Mouse (Mus musculus) CD4-positive, CD25-positive, alpha-beta regulatory T cell, adult 2 months (primary cell): ENCODE measurements around the gene Trib2.

Experiments used
- DNase-seq: peaks from one replicate; pipeline ENCODE4 v3.0.0-alpha.2; 2012; ENCODE audit warnings: low read depth, low spot score

Trib2 gene

DNA sequence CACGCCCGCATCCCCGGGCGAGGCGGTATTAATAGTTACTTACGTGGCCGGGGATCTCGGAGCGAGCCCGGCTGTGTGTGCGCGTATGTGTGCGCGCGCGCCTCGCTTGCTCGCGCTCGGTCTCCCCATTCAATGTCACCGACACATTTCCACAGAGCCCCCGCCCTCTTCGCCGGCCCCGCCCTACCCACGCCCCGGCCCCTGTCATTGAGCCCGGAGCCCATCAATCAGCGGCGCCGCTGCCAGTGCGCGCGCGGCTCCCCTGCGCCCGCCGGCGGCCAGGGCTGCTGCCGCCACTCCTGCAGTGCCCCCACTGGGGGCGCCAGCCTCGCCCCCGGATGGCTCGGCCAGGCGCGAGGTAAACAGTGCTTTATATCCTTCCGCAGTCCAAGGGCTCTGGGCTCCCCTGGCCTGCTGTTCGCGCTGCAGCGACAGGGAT, at the start of gene Trib2:
Gene Trib2, minus strand, starts transcription at position 183 of the 439 bp plus-strand sequence.
- DNase-seq: peak; percentile 98

DNA sequence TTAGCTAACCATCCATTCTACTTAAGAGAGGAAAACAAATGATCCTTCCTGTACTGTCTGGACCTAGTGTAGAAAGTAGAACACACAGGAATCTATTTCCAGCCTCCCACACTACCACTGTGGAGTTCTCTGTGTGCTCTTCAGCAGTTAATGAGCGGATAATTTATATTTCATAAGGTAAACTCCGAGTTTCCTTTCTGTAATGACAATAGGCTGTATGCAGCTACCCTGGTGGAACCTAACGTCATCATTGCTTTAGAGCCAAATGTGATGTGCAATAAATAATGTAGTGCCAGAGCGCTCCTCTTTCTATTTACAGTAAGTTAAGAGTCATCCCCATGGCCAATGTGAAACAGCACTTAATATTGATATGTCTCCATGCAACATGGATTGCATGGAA, 41.3 kb upstream of the Trib2 start:
- no peak for DNase-seq

DNA sequence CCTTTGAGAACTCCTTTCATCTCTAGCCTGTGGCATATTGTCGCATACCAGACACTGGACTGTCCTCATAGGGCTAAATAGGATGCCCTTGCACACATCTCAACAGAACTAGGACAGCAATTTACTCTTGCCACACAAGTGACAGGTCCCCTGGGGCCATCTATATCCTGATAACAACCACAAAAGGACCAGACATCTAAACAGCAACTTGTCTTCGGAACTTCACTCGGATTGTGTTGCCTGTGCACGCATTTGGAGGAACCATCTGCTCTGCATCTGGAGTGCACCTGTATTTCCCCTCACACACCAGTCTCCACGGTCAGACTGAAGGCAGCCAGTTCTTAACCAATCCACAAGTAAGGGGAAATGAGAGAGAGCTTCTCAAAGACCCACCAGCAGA, 39.2 kb upstream of the Trib2 start:
- no peak for DNase-seq

DNA sequence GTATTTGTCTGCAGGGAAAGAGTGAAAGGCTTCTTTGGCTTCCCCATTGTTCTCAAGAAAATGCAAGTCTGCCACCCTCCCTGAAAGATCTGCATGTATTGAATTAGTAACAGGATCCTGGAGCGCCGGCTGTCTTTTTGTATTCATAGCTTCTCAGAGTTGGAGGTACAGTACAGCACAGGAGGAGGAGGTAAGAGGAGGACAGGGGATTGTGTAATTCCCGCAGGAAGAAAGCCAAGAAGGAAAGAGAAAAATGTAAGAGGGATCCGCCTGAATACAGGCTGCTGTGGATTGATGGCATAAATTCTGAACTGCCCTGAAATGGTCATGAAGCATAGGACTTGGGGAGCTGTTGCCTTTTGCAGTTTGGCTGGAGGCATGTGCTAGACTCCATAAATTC, 36.1 kb upstream of the Trib2 start:
- no peak for DNase-seq

DNA sequence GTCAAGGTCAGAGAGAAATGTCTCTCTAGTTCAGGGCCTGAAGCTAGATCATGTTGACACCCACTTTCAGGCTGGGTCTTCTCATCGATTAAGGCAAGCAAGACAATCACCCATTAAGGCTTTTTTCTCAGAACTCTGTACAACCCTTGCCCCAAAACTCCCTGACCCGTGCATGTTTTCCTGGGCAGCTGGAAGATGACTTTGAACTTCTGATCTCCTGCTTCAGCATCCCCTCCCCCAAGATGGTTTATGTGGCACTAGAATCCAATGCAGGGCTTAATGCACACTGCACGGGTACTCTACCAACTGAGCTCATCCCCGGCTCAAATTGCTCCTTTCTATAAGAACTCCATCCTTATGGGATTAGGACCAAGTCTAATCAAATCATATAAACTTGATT, 35.3 kb upstream of the Trib2 start:
- DNase-seq: no peak

DNA sequence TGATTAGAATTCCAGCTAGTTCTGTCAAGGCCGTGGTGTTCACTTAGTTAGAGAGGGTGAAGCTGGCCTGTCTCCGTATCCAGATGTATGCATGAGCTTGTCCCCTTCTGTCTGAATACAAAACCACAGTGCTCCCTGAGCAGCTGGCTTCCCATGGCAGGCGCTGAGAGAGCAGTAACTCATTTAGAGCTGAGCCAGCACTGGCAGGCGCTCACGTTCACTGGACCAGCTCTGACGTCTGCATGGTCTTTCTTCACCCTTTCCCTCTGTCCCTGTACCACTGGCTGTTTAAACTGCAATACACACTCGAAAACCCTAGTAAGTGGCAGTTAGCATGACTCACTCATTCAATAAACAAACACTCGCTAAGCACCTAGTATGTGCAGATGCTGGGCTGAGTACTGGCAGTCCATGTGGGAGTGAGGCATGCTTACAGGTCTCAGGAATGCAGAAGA, 33.7 kb upstream of the Trib2 start:
- no peak for DNase-seq

DNA sequence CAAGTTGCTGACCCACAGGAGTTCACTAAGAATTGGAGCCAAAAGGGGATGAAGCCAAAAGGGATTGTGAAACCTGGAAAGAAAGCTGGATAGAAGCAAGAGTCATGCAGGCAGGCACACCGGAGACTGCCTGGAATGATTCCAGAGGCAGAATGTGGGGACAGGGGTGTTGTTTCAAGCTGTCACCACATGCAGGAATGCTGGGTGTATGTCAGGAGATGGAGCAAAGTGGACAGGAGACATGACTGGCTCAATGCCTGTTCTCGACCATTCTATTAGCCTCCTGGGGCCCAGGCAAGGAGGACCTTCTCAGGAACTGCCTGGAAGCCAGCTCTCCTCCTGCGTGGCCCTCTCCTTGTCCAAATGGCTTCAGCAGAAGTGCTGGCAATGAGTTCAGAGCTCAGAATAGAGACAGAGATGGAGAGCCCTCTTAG, 33.2 kb upstream of the Trib2 start:
- DNase-seq: no peak

DNA sequence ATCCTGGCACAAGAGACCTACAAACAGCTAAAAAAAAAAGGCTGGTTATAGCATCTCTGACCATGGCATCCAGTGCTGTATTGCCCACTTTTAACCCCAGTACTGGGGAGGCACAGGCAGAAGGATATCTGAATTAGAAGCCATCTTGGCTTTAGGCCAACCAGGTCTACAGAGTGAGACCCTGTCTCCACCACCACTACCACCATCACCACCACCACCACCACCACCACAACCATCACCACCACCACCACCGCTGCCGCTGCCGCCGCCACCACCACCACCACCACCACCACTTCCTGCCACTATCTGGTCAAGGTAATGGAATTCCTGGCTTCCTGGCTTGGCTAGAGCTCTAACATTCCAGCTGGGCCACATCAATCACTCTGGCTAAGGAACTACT, 31.7 kb upstream of the Trib2 start:
- DNase-seq: no peak

DNA sequence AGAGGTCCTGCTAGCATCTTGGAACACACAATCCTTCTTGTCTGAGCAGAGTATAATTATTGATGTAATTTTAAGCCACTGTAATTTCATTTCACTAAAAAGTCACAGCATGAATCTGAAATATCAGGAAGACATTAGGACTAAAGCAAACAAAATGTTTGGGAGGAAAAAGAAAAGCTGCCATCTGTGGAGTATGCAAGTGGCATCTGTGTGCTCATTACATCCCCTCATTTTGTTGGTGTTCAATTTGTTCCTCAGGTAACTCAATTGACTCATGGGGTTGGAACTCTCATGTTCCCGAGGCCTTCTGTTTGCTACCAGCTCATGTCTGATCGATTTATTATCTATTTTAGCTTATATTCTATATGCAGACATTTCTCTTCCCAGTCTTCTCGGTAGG, 28.0 kb upstream of the Trib2 start:
- no peak for DNase-seq

DNA sequence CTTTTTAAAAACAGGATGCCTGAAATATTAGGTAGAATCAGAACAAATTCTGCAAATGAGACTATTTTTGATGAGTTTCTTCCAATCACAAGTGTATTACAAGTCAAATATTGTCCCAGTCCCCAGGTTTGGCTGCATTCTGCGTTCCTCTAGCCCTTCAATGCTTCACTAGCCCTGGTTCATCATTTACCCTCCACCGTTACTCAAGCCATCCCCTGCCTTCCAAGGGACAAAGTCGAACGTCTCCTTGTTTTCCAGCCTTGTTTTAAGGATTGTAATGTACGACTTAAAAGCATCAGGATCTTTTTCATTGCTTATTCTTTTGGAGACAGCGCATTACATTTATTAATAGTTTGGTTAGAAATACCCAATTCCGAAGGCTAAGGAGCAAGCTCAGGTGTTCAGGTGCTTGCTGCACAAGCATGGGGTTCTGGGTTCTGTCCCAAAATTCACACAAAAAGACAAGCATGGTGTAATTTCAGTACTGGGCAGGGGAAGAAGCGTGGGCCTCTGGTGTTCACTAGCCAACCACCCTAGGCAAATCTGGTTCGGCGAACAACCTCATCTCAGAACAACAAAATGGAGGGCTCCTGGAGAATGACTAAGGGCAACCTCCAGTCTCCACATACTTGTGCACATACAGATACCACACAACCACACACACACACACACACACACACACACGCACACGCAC, 24.3 kb upstream of the Trib2 start:
- no peak for DNase-seq

DNA sequence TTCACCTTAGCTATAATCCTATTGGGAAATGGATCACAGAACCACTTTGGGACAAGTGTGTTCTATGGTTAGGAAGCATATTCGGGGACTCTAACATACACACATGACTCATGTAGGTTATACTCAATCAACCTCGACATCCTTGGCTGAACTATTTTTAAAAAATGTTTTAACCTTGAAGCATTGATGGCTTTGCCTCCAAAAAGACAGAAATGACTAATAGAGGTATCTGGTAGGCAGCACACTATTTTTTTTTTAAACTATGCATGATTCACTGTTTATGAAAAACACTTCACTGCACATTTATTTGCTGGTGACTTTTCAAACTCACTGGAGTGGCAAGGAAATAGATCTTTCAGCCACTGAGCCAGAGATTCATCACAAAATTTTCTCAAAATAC, 21.5 kb upstream of the Trib2 start:
- no peak for DNase-seq

DNA sequence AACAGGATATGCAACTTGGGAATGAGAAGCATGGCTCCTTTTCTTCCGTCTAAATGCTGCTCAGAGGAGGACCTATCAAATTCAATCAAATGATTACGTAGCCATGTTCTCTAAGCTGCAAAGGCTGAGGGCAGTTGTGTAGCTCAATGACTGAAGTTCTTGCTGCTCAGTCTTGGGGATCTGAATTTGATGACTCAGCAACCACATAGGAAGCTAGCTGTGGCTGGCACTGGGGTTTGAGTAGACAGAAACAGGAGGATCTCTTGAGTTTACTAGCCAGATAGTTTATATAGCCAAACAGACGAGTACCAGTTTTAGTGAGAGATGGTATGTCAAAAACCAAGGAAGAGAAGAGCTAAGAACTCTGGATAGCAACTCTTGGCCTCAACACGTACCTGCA, 20.8 kb upstream of the Trib2 start:
- no peak for DNase-seq

DNA sequence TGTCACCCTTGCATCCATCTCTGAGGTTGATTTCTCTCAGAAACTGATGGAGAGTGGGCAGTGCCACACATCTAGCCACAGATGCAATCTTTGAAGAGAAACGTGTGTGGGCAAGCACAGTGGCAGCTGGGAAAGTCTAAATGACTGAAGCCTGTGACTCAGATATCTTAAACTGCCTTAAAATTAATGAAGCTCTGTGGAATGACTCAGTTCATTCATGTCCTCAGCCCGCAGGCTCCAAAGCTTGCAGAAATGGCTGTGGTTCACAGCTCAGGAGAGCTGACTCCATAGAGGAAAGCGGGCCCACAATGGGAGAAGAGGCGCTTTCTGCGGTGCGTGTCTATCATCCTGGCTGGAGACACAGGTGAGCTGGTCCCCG, 15.9 kb upstream of the Trib2 start:
- DNase-seq: no peak

DNA sequence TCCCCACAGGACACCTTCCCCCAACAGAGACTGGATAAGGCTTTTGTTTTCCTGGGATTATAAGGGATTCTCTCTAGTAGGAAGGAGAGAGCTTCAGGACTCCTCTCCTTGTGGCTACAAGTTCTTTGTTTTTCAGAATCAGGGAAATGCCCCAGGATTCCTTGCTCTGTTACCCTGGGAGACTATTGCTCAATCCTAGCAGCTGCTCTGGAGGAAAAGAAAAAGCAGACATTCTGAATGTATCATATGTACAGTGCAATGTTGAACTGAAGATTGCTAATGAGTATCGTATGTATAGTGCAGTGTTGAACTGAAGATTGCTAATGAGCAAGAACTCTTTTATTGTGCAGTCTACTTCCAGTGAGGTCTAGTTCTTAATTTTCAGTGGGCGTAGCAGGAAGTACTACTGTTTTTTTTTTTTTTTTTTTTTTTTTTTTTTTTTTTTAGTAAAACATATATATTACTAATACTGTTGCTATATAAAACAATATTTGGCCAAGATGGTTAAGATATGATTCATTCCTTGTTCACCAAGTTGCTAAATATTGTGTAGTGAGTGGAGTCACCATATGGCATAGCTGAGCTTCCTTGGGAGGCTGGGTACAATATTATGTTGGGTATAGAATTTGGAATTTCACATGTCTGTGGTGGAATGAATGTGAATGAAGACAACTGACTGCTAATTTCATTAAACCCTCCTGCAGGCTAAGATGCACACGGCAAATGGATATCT, 15.4 kb upstream of the Trib2 start:
- no peak for DNase-seq

DNA sequence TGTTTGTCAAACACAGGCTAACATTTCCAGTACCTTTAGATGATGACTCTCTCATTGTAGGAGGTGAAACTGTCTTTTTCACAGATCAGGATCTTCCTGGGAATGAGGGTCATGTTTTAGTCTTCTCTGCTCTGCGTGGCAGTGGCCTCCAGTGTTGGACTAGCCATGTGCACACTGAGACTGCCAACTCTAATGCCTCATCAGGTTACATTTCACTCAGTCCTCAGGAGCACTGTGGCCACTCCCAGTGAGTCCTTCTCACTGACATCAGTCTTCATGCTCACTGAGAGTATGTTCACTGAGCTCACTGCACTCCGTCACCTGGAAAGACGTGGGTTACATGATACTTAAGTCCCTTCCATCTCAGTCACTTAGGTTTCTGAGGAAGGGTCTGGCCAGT, 14.0 kb upstream of the Trib2 start:
- no peak for DNase-seq

DNA sequence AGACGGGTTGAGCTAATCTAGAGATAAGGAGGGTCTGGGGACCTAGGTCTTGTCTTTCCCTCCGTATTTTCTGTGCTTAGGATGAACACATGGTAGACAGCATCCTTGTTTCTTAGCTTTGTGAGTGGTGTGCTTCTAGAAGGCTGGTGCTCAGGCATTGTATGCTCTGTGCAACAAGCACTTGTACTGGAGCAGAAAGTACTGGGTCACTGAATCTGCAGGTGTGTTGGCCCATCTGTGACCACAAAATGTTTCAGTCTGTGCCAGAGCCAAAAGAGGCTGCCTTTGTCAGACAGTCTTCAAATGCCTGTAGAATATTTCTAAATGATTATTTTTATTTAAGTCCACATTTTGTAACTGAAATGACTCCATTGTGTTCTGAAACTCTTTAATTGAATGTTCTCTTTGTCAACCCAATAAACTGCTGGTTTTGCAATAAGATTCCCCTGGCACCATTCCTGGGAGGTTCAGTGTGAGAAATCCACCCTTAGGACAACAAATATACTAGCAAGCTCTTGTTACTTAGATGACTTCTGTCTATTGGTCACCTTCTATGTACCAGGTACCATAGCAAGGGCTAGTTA, 12.2 kb upstream of the Trib2 start:
- no peak for DNase-seq

DNA sequence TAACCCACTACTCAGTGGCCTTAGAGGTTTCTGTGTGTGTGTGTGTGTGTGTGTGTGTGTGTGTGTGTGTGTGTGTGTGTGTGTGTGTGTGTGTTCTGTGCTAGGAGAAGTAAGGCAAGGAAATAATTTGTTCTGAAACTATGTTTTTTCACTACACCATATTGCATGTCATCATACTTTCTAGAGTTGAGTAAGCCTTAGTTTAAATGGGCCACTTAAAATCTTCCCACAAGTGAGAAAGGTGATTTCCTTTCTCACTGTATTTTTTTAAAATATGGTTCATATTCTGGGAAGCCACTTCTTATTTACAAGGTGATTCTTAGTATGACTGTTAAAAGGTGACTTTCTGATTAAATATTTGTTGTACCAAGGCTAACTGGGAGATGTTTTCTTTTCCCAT, 4.3 kb upstream of the Trib2 start:
- no peak for DNase-seq

DNA sequence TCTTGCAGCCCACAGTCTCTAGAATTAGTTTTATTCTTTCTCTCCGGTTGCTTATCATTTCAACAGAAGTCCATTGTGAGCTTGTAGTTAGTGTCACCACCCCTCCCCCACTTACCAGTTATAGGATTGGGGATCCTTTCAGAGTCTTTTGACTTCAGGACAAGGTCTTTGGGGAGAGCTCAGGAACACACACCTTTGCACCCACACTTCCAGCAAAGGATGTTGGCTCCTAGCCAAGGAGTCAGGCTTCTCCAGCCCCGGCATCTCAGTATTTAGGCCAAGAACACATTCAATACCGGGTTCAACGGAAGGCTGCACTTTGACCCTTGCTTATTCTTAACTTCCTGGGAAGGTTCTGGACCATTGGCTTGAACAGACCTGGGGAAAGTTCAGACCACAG, 643 bp upstream of the Trib2 start:
- DNase-seq: peak; percentile 67

DNA sequence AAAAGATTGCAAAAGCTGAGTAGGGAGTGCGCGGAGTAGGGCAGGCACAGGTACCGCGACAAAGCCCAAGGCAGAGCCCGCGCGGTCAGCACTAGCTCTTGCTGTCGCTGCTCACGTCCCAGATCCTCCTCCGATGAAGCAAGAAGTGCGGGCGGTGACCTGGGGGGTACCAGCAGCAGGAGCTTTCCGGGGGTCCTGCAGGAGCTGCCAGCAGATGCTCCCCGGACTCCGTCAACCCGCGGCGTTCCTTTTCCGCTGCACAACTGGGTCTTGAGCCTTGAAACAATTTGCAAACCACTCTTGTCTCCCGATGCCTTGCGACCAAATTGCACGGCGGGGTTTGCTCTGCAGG, 492 bp downstream of the Trib2 start:
- DNase-seq: no peak

DNA sequence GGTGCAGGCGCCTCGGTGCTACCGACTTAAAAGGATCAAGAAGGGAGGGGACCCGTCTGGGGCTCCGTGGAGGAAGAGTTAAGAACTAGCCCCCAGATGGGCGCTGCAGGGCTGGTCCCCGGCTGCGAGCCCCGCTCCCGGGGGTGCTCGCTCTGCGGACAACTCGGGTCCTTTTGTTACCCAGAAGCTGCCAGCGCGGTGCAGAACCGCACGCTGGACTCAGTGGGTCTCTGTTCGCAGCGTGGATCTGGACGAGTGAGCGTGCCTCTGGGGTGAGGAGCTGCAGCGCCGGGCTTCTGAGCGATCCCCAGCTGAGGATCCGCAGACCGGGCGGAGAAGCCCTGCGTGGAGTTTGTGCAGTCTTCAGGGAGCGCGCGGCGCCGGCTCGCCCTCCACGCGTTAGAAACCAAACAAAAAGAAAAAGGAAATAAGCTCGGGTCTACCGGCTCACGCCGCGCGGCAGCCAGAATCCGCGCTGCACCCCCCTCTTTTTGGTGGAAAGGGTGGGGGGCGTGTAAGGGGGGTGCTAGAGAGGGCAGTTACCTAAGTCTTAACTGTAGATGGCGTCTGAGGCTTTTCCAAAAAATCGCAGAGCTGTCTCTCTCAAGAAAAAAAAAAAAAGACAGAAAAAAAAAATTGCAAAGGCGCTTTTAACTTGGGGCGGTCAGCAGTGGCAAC, 1.0 kb downstream of the Trib2 start:
- DNase-seq: peak; percentile 87

DNA sequence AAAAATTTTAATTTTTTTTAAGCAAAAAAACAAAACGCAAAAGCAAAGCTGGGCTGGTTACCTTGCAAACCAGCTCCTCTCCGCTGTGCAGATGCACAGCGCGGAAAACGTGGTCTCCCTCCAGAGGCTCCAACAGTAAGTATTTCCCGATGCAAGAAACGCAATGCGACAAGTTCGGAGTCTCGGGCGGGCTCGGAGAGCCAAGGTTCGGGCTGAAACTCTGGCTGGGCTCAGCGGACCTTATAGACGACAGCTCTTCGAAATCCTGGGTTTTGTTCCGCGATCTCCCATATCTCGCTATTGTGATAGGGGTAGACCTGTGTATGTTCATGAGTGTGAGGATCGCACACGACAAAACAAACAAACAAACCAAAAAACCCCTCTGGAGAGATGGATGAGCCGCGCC, 1.5 kb downstream of the Trib2 start:
- peak; percentile 61 for DNase-seq

DNA sequence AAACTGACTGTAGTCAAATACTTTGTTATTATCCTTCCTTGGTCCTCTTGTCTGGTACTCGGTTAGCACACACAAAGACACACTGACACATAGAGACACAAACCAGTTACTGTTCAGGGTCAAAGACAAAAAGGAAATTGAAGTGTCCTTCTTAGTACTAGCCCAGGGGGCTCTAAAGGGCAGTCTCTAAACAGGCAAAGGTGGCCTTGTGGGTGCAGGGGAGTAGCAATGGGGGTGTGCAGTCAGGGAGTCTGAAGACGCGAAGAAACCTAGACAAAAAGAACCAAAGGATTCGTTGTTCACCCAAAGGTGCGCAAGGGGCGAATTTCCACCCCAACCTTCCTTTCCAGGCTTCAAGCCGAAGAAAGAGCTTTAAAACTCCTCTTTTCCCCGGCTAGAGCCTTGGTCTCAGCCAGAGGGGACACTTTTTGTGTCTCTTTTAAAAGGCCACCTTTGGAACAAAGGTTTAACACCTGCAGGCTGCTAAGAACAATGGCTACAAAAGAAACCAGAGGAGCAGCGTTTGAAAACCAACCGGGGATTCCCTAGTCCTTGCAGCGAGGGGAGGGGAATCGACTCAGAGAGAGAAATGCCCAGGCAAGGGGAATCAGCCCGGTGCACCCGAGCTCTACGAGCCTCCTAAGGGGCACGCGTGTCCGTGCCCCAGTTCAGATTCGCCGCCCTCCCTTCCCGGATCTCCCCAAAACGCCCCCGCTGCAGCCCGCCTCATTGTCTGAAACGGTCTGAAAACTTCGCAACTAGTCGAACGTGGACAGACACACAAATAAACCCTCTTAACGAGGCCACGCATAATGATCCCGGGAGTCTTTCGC, 2.3 kb downstream of the Trib2 start:
- DNase-seq: peak; percentile 73
